Mouse (Mus musculus): ENCODE results near the gene Ttll11.

DNA sequence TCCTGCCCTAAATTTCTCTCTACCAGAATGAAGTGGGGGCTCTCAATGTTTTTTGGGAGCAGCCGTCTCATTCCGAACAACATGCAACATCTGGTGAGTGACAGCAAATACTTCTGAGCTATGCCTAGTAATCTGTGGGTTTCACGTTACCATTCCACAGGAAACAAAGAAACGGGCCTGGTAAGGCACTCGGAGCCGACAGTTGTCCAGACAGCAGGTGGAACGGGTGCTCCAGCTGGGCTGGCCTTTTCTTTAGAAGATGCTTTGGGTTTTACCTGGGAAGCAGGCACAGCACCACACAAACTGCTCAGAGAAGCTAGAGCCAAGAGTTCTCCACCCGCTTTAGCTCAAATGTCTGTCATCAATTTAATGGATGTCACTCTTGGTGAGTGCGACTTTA is 69.0 kb downstream of the Ttll11 start:
- TF ChIP-seq CTCF (IDR thresholded peaks at IDR 0.05; ENCODE audit: low read depth) (no peak), EP300 (IDR thresholded peaks at IDR 0.05; ENCODE audit: low read depth) (no peak)
